Mouse (Mus musculus) G1E (cell line): ENCODE measurements around the gene Ppp2r3c.

ENCODE experiments used
- CTCF ChIP-seq: IDR thresholded peaks from 2 replicates; pipeline ENCODE4 v1.5.1; 2012; ENCODE audit warnings: low read depth, low read length, inconsistent platforms, mixed read lengths
- GATA1 ChIP-seq: IDR thresholded peaks from 2 replicates; pipeline ENCODE4 v1.6.1; 2012; ENCODE audit warnings: borderline replicate concordance, low read length, inconsistent platforms, mixed read lengths
- POLR2AphosphoS5 ChIP-seq: IDR thresholded peaks from 2 replicates; pipeline ENCODE4 v1.6.1; 2012; ENCODE audit warnings: low read depth, low read length, inconsistent platforms; ENCODE audit not compliant: insufficient replicate concordance
- TAL1 ChIP-seq: conservative IDR thresholded peaks from 2 replicates; pipeline ENCODE4 v1.6.1; 2012; ENCODE audit warnings: low read depth, low read length, inconsistent platforms, mixed read lengths

- TF ChIP-seq CTCF (no peak), TAL1 (no peak), GATA1 (no peak), POLR2AphosphoS5 (no peak)
Observed at GRCm38 (mm10) chr12:55315192-55315591, 12.4 kb upstream of the Ppp2r3c start.
